Mouse (Mus musculus): ENCODE measurements around the gene Kcnh8. TPM values are rescaled to one million over a fixed set of nuclear protein-coding genes. Genes with fewer than 3 reads are reported as not detected.

Kcnh8 gene
- polyA plus RNA-seq, 1 experiment: not detected

GRCm38 (mm10) chr17:52591503-52592194 is 10.9 kb upstream of the Kcnh8 start:
- no peak overlapping the region for H3K4me3 ChIP-seq (ENCODE audit: insufficient read depth, poor library complexity, severe bottlenecking)
- no peak overlapping the region for H3ac ChIP-seq (ENCODE audit: control insufficient read depth, insufficient read length, low read depth)
- no peaks in the 10 kb centered on the region for H3K79me2 ChIP-seq (ENCODE audit: control insufficient read depth, insufficient read depth)
- TF ChIP-seq CEBPB (IDR thresholded peaks at IDR 0.05; ENCODE audit: low read depth) (no peak), FOSL1 (IDR thresholded peaks at IDR 0.05; ENCODE audit: insufficient read depth, low read length, poor library complexity, severe bottlenecking) (no peak), MYOD1 (IDR thresholded peaks at IDR 0.05; ENCODE audit: control insufficient read depth, insufficient read length, low read depth) (no peak), MYOG (IDR thresholded peaks at IDR 0.05; ENCODE audit: control insufficient read depth, extremely low read depth, insufficient read length) (no peak), USF1 (IDR thresholded peaks at IDR 0.05; ENCODE audit: low read depth) (no peak), MAX (IDR thresholded peaks at IDR 0.05) (no peak), CTCF (IDR thresholded peaks at IDR 0.05; ENCODE audit: control insufficient read depth, insufficient read depth, insufficient read length) (no peak)
- no peaks in the 10 kb centered on the region for H3K79me3 ChIP-seq (ENCODE audit: low read depth)
- H3K36me3 ChIP-seq (ENCODE audit: control insufficient read depth, insufficient read depth): no peaks in the 10 kb centered on the region
- H3K27me3 ChIP-seq (ENCODE audit: control insufficient read depth, insufficient read depth, insufficient read length): no peaks in the 10 kb centered on the region

DNA sequence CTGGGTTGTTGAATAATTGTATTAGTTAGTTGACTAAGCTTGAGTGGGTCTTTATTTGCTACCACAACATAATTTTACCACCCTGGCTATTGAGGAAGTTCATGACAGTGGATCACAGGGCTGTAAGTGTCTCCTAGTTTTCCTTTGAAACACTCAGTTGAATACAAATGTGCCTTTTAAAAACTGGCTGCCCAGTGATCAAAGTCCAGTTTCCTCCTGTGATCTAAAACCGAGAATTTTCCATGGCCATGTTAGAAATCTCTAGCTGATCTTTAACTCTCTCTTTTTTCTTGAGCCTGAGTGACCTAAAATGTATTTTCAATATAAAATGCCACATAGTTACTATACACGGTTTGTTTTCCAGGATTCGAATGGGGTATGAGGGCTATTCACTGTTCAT is 3.4 kb upstream of the Kcnh8 start:
- Histone ChIP-seq H3K27me3 (ENCODE audit: control insufficient read depth, insufficient read depth, insufficient read length) (no peaks in the 10 kb centered on the region), H3K4me3 (ENCODE audit: insufficient read depth, poor library complexity, severe bottlenecking) (no peak overlapping the region), H3K79me3 (ENCODE audit: low read depth) (no peaks in the 10 kb centered on the region), H3ac (ENCODE audit: control insufficient read depth, insufficient read length, low read depth) (no peak overlapping the region), H3K36me3 (ENCODE audit: control insufficient read depth, insufficient read depth) (no peaks in the 10 kb centered on the region), H3K79me2 (ENCODE audit: control insufficient read depth, insufficient read depth) (no peaks in the 10 kb centered on the region)
- TF ChIP-seq USF1 (IDR thresholded peaks at IDR 0.05; ENCODE audit: low read depth) (no peak), MYOD1 (IDR thresholded peaks at IDR 0.05; ENCODE audit: control insufficient read depth, insufficient read length, low read depth) (no peak)

- no peaks in the 10 kb centered on the region for H3K27me3 ChIP-seq (ENCODE audit: control insufficient read depth, insufficient read depth, insufficient read length)
- no peaks in the 10 kb centered on the region for H3K79me3 ChIP-seq (ENCODE audit: low read depth)
- no peak overlapping the region for H3K4me3 ChIP-seq (ENCODE audit: insufficient read depth, poor library complexity, severe bottlenecking)
- H3ac ChIP-seq (ENCODE audit: control insufficient read depth, insufficient read length, low read depth): no peak overlapping the region
- H3K79me2 ChIP-seq (ENCODE audit: control insufficient read depth, insufficient read depth): no peaks in the 10 kb centered on the region
- no peak for TF ChIP-seq FOSL1 (IDR thresholded peaks at IDR 0.05; ENCODE audit: insufficient read depth, low read length, poor library complexity, severe bottlenecking)
- H3K36me3 ChIP-seq (ENCODE audit: control insufficient read depth, insufficient read depth): no peaks in the 10 kb centered on the region
Measured at GRCm38 (mm10) chr17:52600882-52601371, 1.6 kb upstream of the Kcnh8 start.

- Histone ChIP-seq H3K79me2 (ENCODE audit: control insufficient read depth, insufficient read depth) (no peaks in the 10 kb centered on the region), H3K27me3 (ENCODE audit: control insufficient read depth, insufficient read depth, insufficient read length) (no peaks in the 10 kb centered on the region), H3K79me3 (ENCODE audit: low read depth) (no peaks in the 10 kb centered on the region), H3K4me3 (ENCODE audit: insufficient read depth, poor library complexity, severe bottlenecking) (no peak overlapping the region), H3ac (ENCODE audit: control insufficient read depth, insufficient read length, low read depth) (no peak overlapping the region), H3K36me3 (ENCODE audit: control insufficient read depth, insufficient read depth) (no peaks in the 10 kb centered on the region)
- TF ChIP-seq CEBPB (IDR thresholded peaks at IDR 0.05; ENCODE audit: low read depth): no peak
- TF ChIP-seq CTCF (IDR thresholded peaks at IDR 0.05; ENCODE audit: control insufficient read depth, insufficient read depth, insufficient read length): no peak
- no peak for TF ChIP-seq FOSL1 (IDR thresholded peaks at IDR 0.05; ENCODE audit: insufficient read depth, low read length, poor library complexity, severe bottlenecking)
- no peak for TF ChIP-seq MYOD1 (IDR thresholded peaks at IDR 0.05; ENCODE audit: control insufficient read depth, insufficient read length, low read depth)
- TF ChIP-seq USF1 (IDR thresholded peaks at IDR 0.05; ENCODE audit: low read depth): no peak
- no peak for TF ChIP-seq MAX (IDR thresholded peaks at IDR 0.05)
- TF ChIP-seq MYOG (IDR thresholded peaks at IDR 0.05; ENCODE audit: control insufficient read depth, extremely low read depth, insufficient read length): no peak
Measured at GRCm38 (mm10) chr17:52602781-52603170, 267 bp downstream of the Kcnh8 start.

DNA sequence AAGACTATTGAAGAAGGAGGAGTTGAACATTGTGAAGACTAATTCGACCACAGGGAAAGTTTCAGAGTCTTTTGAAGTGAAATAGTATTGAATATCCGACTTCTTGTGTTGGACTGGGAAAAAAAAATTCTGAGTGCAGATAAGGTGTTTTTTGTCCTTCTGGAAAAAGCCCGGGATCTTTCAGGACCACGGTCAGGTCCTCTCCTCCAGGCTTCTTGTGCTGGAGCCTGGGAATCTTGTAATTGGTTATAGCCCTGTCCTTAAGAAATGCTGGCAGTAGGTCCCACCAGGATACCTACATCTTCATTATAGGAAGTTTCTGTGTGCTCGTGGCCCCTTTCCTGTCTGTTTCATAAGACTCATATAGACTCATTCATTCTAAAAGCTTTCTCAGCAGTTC is 902 bp downstream of the Kcnh8 start:
- TF ChIP-seq USF1 (IDR thresholded peaks at IDR 0.05; ENCODE audit: low read depth) (no peak), FOSL1 (IDR thresholded peaks at IDR 0.05; ENCODE audit: insufficient read depth, low read length, poor library complexity, severe bottlenecking) (no peak), CTCF (IDR thresholded peaks at IDR 0.05; ENCODE audit: control insufficient read depth, insufficient read depth, insufficient read length) (no peak), CEBPB (IDR thresholded peaks at IDR 0.05; ENCODE audit: low read depth) (no peak), MYOD1 (IDR thresholded peaks at IDR 0.05; ENCODE audit: control insufficient read depth, insufficient read length, low read depth) (no peak), MYOG (IDR thresholded peaks at IDR 0.05; ENCODE audit: control insufficient read depth, extremely low read depth, insufficient read length) (no peak)
- H3K36me3 ChIP-seq (ENCODE audit: control insufficient read depth, insufficient read depth): no peaks in the 10 kb centered on the region
- no peak overlapping the region for H3ac ChIP-seq (ENCODE audit: control insufficient read depth, insufficient read length, low read depth)
- H3K27me3 ChIP-seq (ENCODE audit: control insufficient read depth, insufficient read depth, insufficient read length): no peaks in the 10 kb centered on the region
- H3K79me3 ChIP-seq (ENCODE audit: low read depth): no peaks in the 10 kb centered on the region
- H3K4me3 ChIP-seq (ENCODE audit: insufficient read depth, poor library complexity, severe bottlenecking): no peak overlapping the region
- H3K79me2 ChIP-seq (ENCODE audit: control insufficient read depth, insufficient read depth): no peaks in the 10 kb centered on the region

DNA sequence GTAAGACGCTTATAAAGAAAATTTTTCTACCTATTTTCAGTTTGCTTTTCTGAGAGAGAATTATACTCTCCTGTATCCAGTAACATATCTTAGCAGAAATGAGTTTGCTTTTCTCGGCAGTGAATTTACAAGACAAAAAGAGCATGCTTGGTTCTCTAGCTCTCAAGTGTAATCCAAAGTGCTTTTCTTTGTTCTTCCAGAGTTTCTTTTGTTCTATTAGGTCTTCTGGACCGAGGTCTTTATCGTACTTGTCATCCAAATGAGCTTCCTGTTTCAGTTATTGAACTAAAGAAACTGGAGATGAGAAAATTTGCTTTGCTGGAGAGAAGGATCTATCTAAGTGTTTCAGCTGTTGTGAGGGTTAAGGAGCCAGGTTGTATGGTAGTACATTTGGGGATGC is 8.9 kb downstream of the Kcnh8 start:
- H3K79me2 ChIP-seq (ENCODE audit: control insufficient read depth, insufficient read depth): no peaks in the 10 kb centered on the region
- H3K27me3 ChIP-seq (ENCODE audit: control insufficient read depth, insufficient read depth, insufficient read length): no peaks in the 10 kb centered on the region
- no peak for TF ChIP-seq MYOG (IDR thresholded peaks at IDR 0.05; ENCODE audit: control insufficient read depth, extremely low read depth, insufficient read length)
- TF ChIP-seq CTCF (IDR thresholded peaks at IDR 0.05; ENCODE audit: control insufficient read depth, insufficient read depth, insufficient read length): no peak
- no peak for TF ChIP-seq CEBPB (IDR thresholded peaks at IDR 0.05; ENCODE audit: low read depth)
- no peak for TF ChIP-seq MAX (IDR thresholded peaks at IDR 0.05)
- TF ChIP-seq USF1 (IDR thresholded peaks at IDR 0.05; ENCODE audit: low read depth): no peak
- no peak for TF ChIP-seq FOSL1 (IDR thresholded peaks at IDR 0.05; ENCODE audit: insufficient read depth, low read length, poor library complexity, severe bottlenecking)
- no peak for TF ChIP-seq MYOD1 (IDR thresholded peaks at IDR 0.05; ENCODE audit: control insufficient read depth, insufficient read length, low read depth)
- no peaks in the 10 kb centered on the region for H3K36me3 ChIP-seq (ENCODE audit: control insufficient read depth, insufficient read depth)
- H3K4me3 ChIP-seq (ENCODE audit: insufficient read depth, poor library complexity, severe bottlenecking): no peak overlapping the region
- no peak overlapping the region for H3ac ChIP-seq (ENCODE audit: control insufficient read depth, insufficient read length, low read depth)
- H3K79me3 ChIP-seq (ENCODE audit: low read depth): no peaks in the 10 kb centered on the region
